Mouse (Mus musculus) liver, embryonic 16.5 days (tissue): ENCODE measurements around the gene Daxx. TPM values are rescaled to one million over a fixed set of nuclear protein-coding genes. Genes with fewer than 3 reads are reported as not detected.
A peak's percentile ranks its signal among the peaks of the same experiment; 100 is the strongest.

Experiments
- ATAC-seq: fragments of 200-750 bp; cut with Nextera tagmentation; 2 replicates; pipeline ENCODE4 v1.8.0; 2017; ENCODE audit warnings: low read depth, mild to moderate bottlenecking, moderate number of reproducible peaks, moderate library complexity
- H3K27ac ChIP-seq: fragments of 300-500 bp; sonication (generic); 2 replicates; pipeline ENCODE4 v1.5.1; 2014; ENCODE audit warnings: mild to moderate bottlenecking, low read length
- H3K27me3 ChIP-seq: fragments of 300-500 bp; sonication (generic); 2 replicates; pipeline ENCODE4 v1.6.1; 2014; ENCODE audit warnings: low read depth, low read length, mixed read lengths; ENCODE audit not compliant: control insufficient read depth, insufficient read depth
- H3K36me3 ChIP-seq: fragments of 300-500 bp; sonication (generic); 2 replicates; pipeline ENCODE4 v1.6.1; 2014; ENCODE audit warnings: mild to moderate bottlenecking; ENCODE audit not compliant: control insufficient read depth, insufficient read depth
- H3K4me1 ChIP-seq: fragments of 300-500 bp; sonication (generic); 2 replicates; pipeline ENCODE4 v1.6.1; 2014; ENCODE audit warnings: low read depth, low read length, mixed read lengths; ENCODE audit not compliant: control insufficient read depth
- H3K4me2 ChIP-seq: fragments of 300-500 bp; sonication (generic); 2 replicates; pipeline ENCODE4 v1.6.1; 2014; ENCODE audit warnings: low read depth, low read length, mixed read lengths
- H3K4me3 ChIP-seq: fragments of 300-500 bp; sonication (generic); 2 replicates; pipeline ENCODE4 v1.5.1; 2014; ENCODE audit warnings: low read depth, mild to moderate bottlenecking, low read length
- H3K9ac ChIP-seq: fragments of 300-500 bp; sonication (generic); 2 replicates; pipeline ENCODE4 v1.6.1; 2014; ENCODE audit warnings: low read depth, low read length
- H3K9me3 ChIP-seq: fragments of 300-500 bp; sonication (generic); replicated peaks from 2 replicates; pipeline ENCODE4 v1.6.1; 2016; ENCODE audit warnings: low read length; ENCODE audit not compliant: control insufficient read depth
- WGBS: fragments of 180-500 bp; shearing (Covaris S2); extraction: QIAGEN DNeasy Blood & Tissue Kit; methylation state at CpG from one replicate; pipeline ENCODE4 v1.1.7; 2014; ENCODE audit not compliant: insufficient replicate concordance; 5-methylcytosine and 5-hydroxymethylcytosine counted together
- polyA plus RNA-seq: library from polyadenylated mRNA; unstranded; fragments of >200 nt; fragmentation: Nextera tagmentation; extraction: Ambion mirVana; gene quantifications from 2 replicates; pipeline ENCODE4 v1.2.1, GENCODE M21; 2015

The Daxx gene
- polyA plus RNA-seq, 1 experiment from 2014 or later = 19.6 TPM

- H3K36me3 ChIP-seq = no peaks in the 10 kb centered on the region; the same call in 1 of the 2 replicates
- H3K4me3 ChIP-seq = no peak overlapping the region
- H3K9ac ChIP-seq = no peak overlapping the region
- no peaks in the 10 kb centered on the region for H3K27me3 ChIP-seq
- no peak overlapping the region for H3K4me2 ChIP-seq
- H3K27ac ChIP-seq = no peak overlapping the region
- H3K4me1 ChIP-seq = peaks cover 28% of the 10 kb centered on the region
- H3K9me3 ChIP-seq = no peaks in the 10 kb centered on the region
- 85% methylated on average over 21 of the region's 21 CpGs for WGBS
- no peak for ATAC-seq
Measured at GRCm38 (mm10) chr17:33925406-33926116, 16.3 kb downstream of the Daxx start.

- H3K9me3 ChIP-seq = no peaks in the 10 kb centered on the region
- H3K36me3 ChIP-seq = no peaks in the 10 kb centered on the region; the same call in 1 of the 2 replicates
- H3K27me3 ChIP-seq = no peaks in the 10 kb centered on the region
- no peak overlapping the region for H3K9ac ChIP-seq
- no peak for ATAC-seq
- H3K4me2 ChIP-seq = no peak overlapping the region
- no peak overlapping the region for H3K4me3 ChIP-seq
- peaks cover 32% of the 10 kb centered on the region for H3K4me1 ChIP-seq
- H3K27ac ChIP-seq = no peak overlapping the region
- 86% methylated on average over 17 of the region's 17 CpGs for WGBS
Measured at GRCm38 (mm10) chr17:33926207-33926932, 17.2 kb downstream of the Daxx start.

- Histone ChIP-seq H3K9me3 (no peaks in the 10 kb centered on the region), H3K36me3 (no peaks in the 10 kb centered on the region; the same call in 1 of the 2 replicates), H3K9ac (peak overlapping the region; percentile 81), H3K4me2 (peak overlapping the region; percentile 98), H3K27ac (no peak overlapping the region; the same call in 1 of the 2 replicates), H3K27me3 (no peaks in the 10 kb centered on the region), H3K4me1 (peaks cover 37% of the 10 kb centered on the region), H3K4me3 (peak overlapping the region; percentile 82)
- WGBS = 51% methylated on average over 21 of the region's 21 CpGs
- ATAC-seq = no peak
Measured at GRCm38 (mm10) chr17:33928251-33928947, 19.2 kb downstream of the Daxx start.

- Histone ChIP-seq H3K27ac (peak within 1 kb of the TSS; percentile 95), H3K9ac (peak within 1 kb of the TSS; percentile 81), H3K4me3 (peak within 1 kb of the TSS; percentile 82), H3K36me3 (no peaks in the 10 kb centered on the region; the same call in 1 of the 2 replicates), H3K9me3 (no peaks in the 10 kb centered on the region), H3K27me3 (no peaks in the 10 kb centered on the region), H3K4me1 (peaks cover 30% of the 10 kb centered on the region), H3K4me2 (peak within 1 kb of the TSS; percentile 98)
- ATAC-seq = peak; percentile 86
- WGBS = under 1% methylated on average over 77 of the region's 80 CpGs
Measured at GRCm38 (mm10) chr17:33929371-33930279, 20.4 kb downstream of the Daxx start, which contains the start of gene Rgl2. Gene Rgl2 (plus strand): TSS chr17:33929543.

- H3K4me3 ChIP-seq = peak overlapping the region; percentile 82
- peak overlapping the region; percentile 98 for H3K4me2 ChIP-seq
- WGBS = under 1% methylated on average over 45 of the region's 45 CpGs
- H3K27ac ChIP-seq = peak overlapping the region; percentile 95
- 0 out of 2 replicates have a peak, but pooled peaks have one; percentile 5 for ATAC-seq
- no peaks in the 10 kb centered on the region for H3K9me3 ChIP-seq
- H3K9ac ChIP-seq = peak overlapping the region; percentile 81
- no peaks in the 10 kb centered on the region for H3K27me3 ChIP-seq
- H3K36me3 ChIP-seq = no peaks in the 10 kb centered on the region; the same call in 1 of the 2 replicates
- H3K4me1 ChIP-seq = peaks cover 30% of the 10 kb centered on the region
Measured at GRCm38 (mm10) chr17:33930280-33931158, 21.3 kb downstream of the Daxx start.

GRCm38 (mm10) chr17:33931159-33931866 lies 22.1 kb downstream of the Daxx start:
- peak overlapping the region; percentile 81 for H3K9ac ChIP-seq
- no peak for ATAC-seq
- 44% methylated on average over 18 of the region's 18 CpGs for WGBS
- no peaks in the 10 kb centered on the region for H3K9me3 ChIP-seq
- H3K27me3 ChIP-seq = no peaks in the 10 kb centered on the region
- H3K4me1 ChIP-seq = peaks cover 30% of the 10 kb centered on the region
- H3K4me2 ChIP-seq = peak overlapping the region; percentile 98
- 0 out of 2 replicates have a peak overlapping the region, but pooled peaks have one; percentile 17 for H3K27ac ChIP-seq
- H3K4me3 ChIP-seq = peak overlapping the region; percentile 82
- H3K36me3 ChIP-seq = no peaks in the 10 kb centered on the region

- no peak overlapping the region for H3K27ac ChIP-seq
- H3K9me3 ChIP-seq = no peaks in the 10 kb centered on the region
- H3K4me2 ChIP-seq = no peak overlapping the region
- no peak overlapping the region for H3K4me3 ChIP-seq
- peaks cover 30% of the 10 kb centered on the region for H3K4me1 ChIP-seq
- peaks cover 3% of the 10 kb centered on the region; the same call in 1 of the 2 replicates for H3K36me3 ChIP-seq
- H3K27me3 ChIP-seq = no peaks in the 10 kb centered on the region
- ATAC-seq = no peak
- H3K9ac ChIP-seq = no peak overlapping the region
- 87% methylated on average over 11 of the region's 11 CpGs for WGBS
Measured at GRCm38 (mm10) chr17:33931947-33932346, 22.7 kb downstream of the Daxx start.
